Mouse (Mus musculus) layer of hippocampus, postnatal 14 days (tissue): Measurements from ENCODE around the gene Apba2. TPM values are rescaled to one million over a fixed set of nuclear protein-coding genes. Genes with fewer than 3 reads are reported as not detected.

Source experiments
- DNase-seq, 2 experiments: peaks; one replicate each; pipeline ENCODE4 v3.0.0; 2021 to 2022; ENCODE audit warnings: low spot score in 2 of 2, mixed read lengths in 1 of 2
- total RNA-seq, 2 experiments: library from RNA; stranded (reverse); gene quantifications; 2 replicates each; pipeline ENCODE4 v1.2.3; 2021

The Apba2 gene
- total RNA-seq, 2 experiments from 2014 or later: 273 to 296 TPM

- DNase-seq: no peak
Observed at GRCm38 (mm10) chr7:64709520-64710262, 208.2 kb downstream of the Apba2 start.

- no peak for DNase-seq
Observed at GRCm38 (mm10) chr7:64716286-64716685, 214.8 kb downstream of the Apba2 start.

DNA sequence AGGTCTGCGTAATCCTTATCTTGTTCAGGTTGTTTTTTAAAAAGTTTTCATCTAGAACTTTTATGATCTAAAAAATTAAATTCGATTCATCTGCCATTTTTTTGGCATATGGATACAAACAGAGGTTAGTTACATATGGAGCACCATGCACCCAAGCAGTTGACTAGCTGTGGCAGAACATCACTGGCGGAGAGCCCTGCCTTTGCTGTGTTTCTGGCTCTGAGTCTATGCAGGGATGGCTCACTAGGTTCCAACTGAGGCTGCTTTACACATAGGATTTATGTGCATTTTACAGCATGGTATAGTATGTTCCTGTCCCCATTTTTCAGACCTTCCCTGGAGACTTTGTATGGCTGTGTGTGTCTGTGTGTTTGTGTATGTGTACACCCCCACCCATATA lies 221.8 kb downstream of the Apba2 start:
- DNase-seq: no peak

DNA sequence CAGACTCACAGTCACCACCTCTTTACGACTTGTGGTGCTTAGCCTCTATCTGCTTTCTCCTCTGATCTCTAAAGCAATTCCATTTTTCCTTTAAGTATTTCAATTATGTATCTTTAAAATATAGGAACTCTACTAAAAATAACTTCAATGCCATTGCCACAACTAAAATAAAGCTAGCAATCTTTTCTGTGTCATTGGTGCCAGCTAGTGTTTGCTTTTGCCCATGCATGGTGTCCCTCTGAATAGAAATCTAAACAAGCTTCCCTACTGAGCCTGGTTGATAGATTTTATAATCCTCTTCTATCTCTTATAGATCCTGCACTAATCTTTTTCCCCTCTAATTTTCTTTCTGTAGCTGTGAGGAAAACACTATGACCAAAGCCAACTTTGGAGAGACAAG lies 222.9 kb downstream of the Apba2 start:
- DNase-seq: no peak

GRCm38 (mm10) chr7:64725967-64726695 lies 224.6 kb downstream of the Apba2 start:
- DNase-seq: peak in 1 of 2 experiments; percentile 82

DNA sequence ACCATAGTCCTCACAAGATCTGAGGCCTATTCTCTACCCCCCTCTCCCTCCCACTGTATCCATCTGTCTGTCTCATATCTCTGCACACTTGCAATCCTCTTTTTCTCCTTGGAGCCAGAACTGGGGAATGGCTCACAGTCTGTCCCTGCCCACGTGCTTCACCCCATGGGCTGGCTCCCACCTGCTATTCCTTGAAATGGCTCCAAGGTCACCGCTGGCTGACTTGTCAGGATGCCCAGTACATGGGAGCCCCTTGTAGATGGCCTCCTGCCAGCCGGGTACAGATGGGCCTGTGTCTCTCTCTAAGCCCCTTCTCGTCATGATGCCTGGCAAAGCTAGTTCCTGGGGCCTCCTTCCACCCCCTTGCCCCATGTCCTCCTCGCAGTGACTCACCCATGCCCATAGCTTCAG lies 226.7 kb downstream of the Apba2 start:
- DNase-seq: peak; percentile 66 to 73

GRCm38 (mm10) chr7:64728816-64729215 lies 227.3 kb downstream of the Apba2 start:
- DNase-seq: no peak

DNA sequence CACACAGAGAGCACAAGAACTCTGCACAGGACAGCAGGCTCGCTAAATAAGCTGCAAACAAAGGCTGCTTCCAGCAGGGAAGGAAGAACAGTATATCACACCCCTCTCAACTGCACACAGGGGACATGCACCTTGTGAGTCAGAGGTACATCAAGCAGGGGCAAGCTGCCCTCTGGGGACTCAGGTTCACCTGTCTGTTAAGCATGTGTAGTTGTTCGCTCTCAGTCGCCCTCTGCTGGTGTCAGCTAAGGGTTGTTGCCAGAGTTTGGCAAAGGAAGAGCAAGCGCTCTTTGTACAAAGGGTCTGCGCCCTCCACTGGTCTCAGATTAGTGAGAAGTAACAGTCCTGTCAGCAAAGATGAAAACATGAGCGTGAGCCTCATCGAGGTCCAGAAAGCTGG lies 228.3 kb downstream of the Apba2 start:
- peak; percentile 76 to 80 for DNase-seq

DNA sequence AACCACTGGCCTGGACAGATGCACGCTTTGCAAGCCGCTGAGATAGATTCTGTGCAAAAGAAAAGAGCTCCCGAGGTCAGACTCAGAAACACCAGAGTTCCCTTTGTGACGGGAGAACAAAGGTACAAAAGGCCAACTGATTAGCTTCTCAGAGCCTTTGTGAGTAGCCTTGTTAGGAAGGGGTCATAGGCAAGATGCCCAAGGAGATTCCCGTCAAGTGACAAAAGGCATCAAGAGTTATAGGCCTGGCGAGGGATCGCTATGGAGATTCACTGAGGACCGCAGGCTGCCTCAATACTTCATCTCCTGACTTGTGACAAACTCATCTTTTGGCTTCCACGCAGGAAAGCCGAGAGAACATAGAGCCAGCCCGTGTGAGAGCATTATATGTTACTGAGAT lies 237.6 kb downstream of the Apba2 start:
- DNase-seq: no peak

DNA sequence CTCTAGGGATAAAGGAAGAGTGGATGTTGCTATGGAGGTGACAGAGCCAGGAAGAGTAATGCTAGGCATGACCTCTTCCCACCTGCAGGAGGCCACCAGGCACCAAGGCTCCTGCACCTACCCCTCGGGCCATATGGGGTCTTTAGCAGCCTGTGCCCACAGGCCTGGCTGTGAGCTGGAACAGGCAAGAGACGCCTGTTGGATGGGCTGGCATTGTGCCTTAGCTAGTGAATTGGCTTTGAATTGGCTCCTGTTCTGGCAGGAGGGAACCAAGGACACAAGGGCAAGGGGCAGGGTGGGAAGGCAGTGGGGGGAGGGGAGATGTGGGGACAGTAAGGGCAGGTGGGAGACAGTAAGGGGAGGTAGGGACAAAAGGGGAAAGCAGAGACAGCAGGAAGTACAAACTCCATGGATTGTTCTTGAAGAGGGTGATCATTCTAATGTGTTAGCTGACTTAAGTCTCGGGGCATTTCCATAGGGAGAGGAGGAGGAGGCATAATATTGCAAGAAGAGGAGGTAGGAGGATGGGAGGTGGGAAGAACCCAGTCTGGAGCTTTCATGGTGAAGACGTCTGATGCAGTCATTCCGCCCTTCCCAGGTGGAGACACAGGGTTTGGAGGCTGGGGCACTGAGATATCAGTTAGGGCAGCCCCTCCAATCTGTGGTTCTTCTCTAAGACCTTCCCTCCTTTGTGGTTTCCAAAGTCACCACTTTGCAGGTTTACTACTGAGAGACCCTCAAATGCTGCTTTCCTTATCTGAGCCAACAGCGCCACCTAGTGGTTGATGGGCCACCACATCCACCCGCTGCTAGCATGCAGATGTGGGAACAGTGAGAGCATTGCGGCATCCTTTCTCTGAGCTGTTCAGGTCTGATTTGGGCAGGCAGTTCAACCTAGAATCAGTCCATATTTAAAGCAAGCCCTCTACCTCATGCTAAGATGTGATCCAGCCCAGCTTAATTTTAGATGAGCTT lies 240.1 kb downstream of the Apba2 start:
- peak; percentile 91 to 92 for DNase-seq

DNA sequence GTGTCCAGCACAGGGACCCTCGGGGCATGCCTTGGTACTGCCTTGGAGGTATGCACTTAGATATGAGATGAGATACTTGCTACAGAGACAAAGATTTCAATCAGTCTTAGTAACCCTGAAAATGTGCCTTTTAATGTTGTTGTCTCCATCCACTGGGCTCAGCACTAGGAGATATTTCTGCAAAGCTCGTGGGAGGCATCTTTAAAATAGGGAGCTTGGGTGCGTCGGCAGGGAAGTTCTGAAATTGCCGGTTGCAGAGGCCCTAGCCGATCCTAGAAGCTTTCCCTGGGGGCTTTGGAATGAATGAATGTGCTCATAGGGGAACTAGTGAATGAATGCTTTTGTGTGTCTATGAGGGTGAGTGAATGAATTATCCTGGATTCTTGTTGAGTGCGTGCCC lies 242.1 kb downstream of the Apba2 start:
- no peak for DNase-seq

- DNase-seq: peak; percentile 72 to 76
Observed at GRCm38 (mm10) chr7:64751465-64751864, 250.0 kb downstream of the Apba2 start.

GRCm38 (mm10) chr7:64752133-64752532 lies 250.6 kb downstream of the Apba2 start:
- DNase-seq: peak in 1 of 2 experiments; percentile 52

- DNase-seq: no peak
Observed at GRCm38 (mm10) chr7:64753678-64754077, 252.2 kb downstream of the Apba2 start.

DNA sequence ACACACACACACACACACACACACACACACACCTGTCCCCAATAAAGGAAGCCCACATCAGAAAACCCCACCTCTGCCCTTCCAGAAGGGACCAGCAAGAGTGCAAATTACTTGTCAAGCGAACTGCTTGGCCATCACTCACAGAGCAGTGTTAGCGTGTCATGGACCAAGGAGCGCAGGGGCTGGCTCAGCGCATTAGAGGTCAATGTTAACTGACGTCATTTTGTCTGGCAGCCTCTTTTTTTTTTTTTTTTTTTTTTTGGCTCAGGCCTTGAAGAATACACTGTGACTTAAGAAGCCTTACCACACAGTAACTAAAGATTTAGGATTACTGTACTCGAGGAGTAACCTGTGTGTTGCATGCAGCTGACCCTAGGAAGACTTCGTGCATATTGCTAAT lies 252.7 kb downstream of the Apba2 start:
- DNase-seq: no peak

DNA sequence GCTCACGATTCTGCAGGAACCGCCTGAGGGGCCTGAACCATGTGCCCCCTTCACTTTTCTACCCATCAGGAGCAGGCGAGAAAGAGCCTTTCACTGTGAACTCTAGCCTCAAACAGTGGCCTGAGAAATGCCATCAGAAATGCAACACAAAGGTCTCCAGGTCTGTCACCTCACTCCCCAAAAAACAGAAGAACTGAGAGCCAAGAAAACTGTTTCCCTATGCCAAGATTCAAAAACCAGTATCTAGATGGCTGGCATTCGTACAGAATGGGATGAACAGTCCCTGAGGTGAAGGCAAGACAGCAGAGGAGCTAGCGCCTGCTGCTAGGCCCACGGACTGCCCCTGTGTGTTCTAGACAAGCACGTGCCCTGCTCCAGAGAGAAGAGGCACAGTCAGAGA lies 253.6 kb downstream of the Apba2 start:
- DNase-seq: no peak

GRCm38 (mm10) chr7:64765595-64765994 lies 264.1 kb downstream of the Apba2 start:
- DNase-seq: peak in 1 of 2 experiments; percentile 55

DNA sequence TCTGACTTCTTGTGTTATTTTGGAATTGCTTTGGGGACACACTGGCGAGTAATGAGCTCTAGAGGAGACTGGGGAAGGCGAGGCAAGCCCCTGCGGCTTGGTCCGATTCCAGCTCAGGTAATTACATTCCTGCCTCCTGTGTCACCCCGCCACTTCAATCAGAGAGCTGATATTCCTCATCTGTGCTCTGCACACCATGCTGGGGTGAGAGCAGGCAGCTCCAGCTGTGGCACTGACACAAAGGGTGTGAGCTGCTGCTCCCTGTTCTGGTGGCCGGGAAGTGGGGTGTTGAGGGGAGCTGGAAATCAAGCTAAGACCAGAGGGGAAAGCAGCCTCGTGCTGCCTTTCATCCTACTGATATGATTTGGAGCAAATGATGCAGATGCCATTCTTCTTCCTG lies 268.3 kb downstream of the Apba2 start:
- no peak for DNase-seq

DNA sequence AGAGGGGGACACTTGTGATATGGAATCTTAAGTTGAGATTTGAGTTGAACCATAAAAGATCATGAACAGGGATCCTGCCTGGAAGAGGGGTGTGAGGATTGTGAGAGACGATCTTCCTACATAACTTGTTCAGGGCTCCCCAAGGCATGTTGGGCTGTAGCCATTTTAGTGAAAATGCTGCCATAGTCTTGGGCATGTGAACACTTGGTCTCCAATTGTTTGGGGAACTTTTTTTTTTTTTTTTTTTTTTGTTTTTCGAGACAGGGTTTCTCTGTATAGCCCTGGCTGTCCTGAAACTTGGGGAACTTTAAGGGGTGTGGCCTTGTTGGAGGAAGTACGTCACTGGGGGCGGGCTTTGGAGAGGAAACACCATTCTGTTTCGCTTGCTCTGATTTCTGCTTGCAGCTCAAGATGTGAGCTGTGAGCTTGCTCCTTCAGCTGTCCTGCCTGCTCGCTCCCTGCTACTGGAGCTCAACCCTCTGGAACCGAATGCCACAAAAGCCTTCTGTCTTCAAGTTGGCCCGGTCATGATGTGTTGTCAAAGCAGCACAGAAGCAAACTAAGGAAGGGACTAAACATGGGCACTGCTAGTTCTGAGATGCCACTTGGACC lies 269.4 kb downstream of the Apba2 start:
- no peak for DNase-seq

GRCm38 (mm10) chr7:64773465-64773864 lies 272.0 kb downstream of the Apba2 start:
- DNase-seq: no peak
